ENCODE assay signal across 12 mouse cellular contexts in genomic region chr4:32160815-32161214, GRCm38 (mm10).
DNase-seq lines count a peak whose midpoint lies in the region; ATAC-seq lines count a peak whose summit lies in the region.
"Had no signal": no experiment of that assay in that cellular context is flagged by ENCODE, and none has a peak within 500 bp of the region (broad histone marks: within the 10 kb centered on the region; RNA-seq: fewer than 3 reads in every experiment).

No protein-coding gene starts in this region.

- intact Hi-C loops in heart, postnatal 10 days (cut with DNase I), result no loop called here

- peak; percentile 93 for DNase-seq in heart, adult 11 months
- DNase-seq in heart, postnatal 10 days, result no peak
- peak; percentile 68 to 77 for DNase-seq in spleen, postnatal 36 days (ENCODE audit: low spot score in 2 of 2)
- no peak for DNase-seq in spleen, postnatal 4 days (ENCODE audit: low spot score in 2 of 2)
- DNase-seq in retina, postnatal 1 day, result no peak
- no peak for DNase-seq in cerebellum, postnatal 4 days (ENCODE audit: low spot score in 2 of 2)
- DNase-seq in ovary, postnatal 10 days (ENCODE audit: low spot score), result no peak
- DNase-seq: cerebellum, adult 2 months; gastrocnemius, postnatal 36 days; heart, postnatal 4 days; kidney, adult 2 months had no signal

- ATAC-seq in monocyte, adult 5-6 weeks (replicated peaks; ENCODE audit: insufficient number of reproducible peaks, low FRiP score, low TSS enrichment, poor library complexity, severe bottlenecking), result peak; percentile 80

Comparison
In these comparisons a context has a peak if more than half of its experiments do, and no peak if none do; other contexts are left out.
1. DNase-seq: peak in heart, adult 11 months (single experiment) and spleen, postnatal 36 days (2 of 2); none in heart, postnatal 10 days (0 of 2), spleen, postnatal 4 days (0 of 2), retina, postnatal 1 day (single experiment), cerebellum, postnatal 4 days (0 of 2) and ovary, postnatal 10 days (single experiment).